Mouse (Mus musculus): Measurements from ENCODE around the gene Cldn16.
"Not testable (repeated sequence)": the region's sequence is repeated elsewhere in the genome, so short reads cannot be mapped to it uniquely, and the experiment has no call there.

Cldn16 gene

DNA sequence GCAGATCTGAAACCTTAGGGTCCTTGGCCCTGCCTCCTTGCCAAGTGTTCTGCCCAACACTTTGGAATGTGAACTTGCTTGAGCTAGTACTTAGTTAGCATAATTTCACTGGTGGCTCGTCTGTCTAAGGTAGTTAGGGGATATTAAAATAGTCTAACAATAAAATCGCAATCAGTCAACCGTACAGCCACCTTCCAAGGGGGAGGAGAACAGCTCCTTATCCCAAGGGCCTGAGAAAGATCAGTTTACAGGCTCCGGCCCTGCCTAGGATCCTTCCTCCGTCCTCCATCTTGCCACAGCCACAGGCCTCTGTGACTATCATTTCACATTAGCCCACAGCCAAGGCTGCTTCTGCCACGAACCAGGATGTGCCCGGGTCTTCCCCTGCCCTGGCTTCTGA, at the start of gene Cldn16:
TSS of gene Cldn16 (plus strand) at position 301 of the 400 bp plus-strand sequence.
- no peak for DNase-seq (ENCODE audit: low spot score)

DNA sequence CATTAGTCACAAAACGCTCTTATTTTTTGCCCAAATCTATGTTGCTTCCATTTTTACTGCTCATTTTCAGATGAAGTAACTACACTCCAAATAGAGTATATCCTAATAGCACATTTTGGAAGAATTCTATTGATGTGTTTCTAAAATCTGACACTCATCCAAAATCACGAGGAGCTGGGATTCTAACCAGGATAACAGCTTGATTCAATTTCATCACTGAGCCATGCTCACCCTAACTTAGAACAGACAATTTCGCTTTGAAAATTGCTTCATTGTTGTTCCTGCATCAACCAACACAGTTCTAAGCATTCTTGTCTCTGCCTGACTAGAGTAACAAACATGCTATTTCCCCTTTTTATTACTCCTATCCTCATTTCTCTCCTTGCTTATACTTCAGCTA, 44.3 kb upstream of the Cldn16 start:
- DNase-seq (ENCODE audit: low spot score), result no peak

DNA sequence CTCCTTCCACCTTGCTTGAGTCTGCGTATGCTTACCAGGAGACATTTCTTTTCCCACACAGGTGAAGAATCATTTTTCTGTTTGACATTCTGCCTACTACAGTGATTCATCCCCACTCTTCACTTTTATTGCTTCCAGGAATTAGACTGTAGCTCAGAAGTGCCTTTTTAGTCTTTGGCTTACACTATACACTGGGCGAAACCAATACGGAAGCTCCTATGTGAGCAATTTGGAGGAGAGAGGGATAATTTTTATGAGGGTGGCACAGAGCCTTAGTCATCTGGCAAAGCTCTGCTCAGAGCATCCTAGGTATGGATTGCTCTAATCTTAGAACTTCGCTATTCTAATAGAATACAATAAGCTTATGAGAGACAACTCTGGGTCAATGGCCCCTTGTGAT, 40.9 kb upstream of the Cldn16 start:
- DNase-seq (ENCODE audit: low spot score), result peak; percentile 4

DNA sequence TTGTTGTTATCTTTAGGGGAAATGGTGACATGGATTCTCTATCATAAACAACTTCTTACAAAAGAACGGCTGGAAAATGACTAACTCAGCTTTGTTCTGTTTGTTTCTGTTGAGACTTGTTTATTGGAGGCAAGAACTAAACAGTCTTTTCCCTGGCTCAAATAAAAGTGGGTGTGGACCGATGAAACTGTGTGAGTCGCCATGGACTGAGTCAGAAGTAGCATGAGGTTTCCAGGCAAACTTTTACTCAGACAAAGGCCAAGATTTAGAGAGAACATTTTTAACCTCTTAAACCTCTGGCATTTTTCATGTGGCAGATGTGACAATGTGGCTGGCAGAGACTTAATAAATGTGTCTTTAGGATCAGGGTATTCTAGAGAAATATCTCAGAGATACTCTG, 32.7 kb upstream of the Cldn16 start:
- DNase-seq (ENCODE audit: low spot score), result no peak

DNA sequence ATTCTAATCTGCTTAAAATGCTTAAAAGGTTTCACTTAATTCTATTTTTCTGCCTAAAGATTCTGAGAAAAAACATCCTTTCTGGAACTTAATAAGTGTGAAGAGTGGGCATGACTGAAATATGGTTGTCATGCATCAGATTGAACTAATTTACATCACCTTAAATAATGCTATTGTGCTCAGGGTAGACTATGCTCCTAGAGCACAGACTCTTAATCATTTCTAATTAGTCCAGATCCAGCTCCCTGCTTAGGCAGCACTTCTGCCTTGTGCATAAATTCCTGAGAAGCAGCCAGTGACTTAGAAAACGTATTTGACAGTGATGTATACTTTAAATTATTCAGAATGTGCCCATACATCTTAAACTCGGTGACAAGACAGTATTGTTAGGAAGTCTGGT, 29.4 kb upstream of the Cldn16 start:
- no peak for DNase-seq (ENCODE audit: low spot score)

DNA sequence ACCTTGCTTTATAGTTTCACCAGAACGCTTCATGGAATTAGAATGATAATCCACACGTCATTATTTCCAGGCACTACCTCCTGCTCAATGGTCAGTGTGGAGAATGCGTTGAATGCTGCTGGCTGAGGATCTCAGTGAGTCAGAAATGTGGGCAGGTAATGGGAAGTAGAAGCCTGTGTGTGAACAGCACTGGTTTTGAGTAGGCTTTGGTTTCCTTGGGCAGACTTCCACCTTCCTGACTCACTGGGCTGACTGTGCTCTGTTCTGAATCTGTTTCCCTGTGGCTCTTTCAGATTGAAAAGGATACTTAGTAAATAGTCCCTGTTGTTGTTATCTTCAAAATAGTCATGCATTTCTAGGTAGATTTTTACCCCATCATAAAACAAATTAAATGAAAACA, 22.9 kb upstream of the Cldn16 start:
- DNase-seq (ENCODE audit: low spot score), result peak; percentile 9

DNA sequence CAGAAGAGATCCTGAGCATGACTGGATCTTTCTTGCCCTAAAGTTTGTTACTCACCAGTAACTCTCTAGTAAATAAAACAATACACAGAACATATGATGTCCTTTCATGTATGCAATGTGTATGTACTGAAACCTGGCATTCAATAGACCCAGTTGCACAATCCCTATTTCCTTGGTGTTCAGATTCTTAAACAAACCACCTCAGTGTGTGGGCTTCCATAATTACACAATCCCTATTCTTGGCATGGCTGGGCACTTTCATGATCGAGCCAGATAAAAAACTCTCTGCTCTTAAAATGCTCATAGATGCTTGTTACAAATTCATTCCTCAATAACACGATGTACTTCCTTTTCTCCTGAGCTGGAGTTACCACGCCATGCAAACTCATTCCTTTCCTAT, 21.8 kb upstream of the Cldn16 start:
- DNase-seq (ENCODE audit: low spot score), result no peak

DNA sequence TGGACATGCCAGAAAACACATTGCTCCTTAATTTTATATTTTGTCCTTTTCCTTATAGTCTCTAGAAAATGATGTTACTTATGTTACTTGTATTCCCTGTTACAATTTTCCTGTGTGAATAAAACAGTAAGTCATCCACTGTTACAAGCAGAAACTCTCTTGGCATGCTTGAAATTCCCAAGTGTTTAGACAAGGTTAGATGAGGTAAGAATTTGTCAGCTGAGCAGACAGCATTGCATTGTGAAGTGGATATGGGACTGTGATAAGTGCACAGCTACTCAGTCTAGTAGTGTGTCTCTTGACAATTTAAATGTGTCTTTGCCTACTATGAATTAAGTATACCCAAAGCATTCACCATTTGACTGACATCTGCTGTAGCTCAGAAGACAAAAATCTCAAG, 18.1 kb upstream of the Cldn16 start:
- DNase-seq (ENCODE audit: low spot score), result no peak

DNA sequence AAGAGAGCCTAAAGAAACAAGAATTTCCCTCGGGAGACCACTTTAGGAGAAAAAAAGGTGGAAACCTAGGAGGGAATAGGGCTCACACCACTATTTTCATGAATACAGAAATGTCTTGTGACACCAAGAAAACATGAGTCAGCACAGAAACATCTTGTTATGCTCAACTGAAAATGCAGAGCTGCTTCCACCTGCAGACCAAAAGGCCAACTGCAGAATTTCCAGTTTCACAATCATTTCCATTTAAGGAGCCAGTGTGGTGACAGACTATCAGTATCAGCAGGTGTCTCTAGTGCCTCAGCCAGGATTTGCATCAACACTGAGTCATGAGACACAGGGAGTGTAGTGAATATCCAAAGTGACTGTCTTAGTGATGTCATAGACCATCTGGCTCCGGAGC, 15.3 kb upstream of the Cldn16 start:
- peak; percentile 8 for DNase-seq (ENCODE audit: low spot score)

DNA sequence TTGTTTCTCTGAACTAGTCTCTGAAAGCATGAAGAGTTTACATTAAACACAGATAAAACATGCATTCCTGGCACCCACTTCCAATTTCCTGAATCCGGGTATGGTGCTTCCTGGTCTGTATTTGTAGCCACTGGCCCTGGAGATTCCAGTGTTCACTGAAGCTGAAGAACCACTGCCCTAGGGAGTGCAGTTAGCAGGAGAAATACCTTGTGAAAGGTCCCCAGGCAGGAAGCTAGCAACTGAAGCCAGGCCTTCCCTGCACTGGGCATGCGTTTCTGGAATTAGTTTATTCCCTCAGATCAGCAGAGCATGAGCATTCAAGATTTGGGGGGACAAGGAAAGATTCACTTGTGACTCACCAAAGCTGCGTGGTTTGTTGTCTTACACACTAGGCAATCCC, 8.8 kb upstream of the Cldn16 start:
- DNase-seq (ENCODE audit: low spot score), result no peak

DNA sequence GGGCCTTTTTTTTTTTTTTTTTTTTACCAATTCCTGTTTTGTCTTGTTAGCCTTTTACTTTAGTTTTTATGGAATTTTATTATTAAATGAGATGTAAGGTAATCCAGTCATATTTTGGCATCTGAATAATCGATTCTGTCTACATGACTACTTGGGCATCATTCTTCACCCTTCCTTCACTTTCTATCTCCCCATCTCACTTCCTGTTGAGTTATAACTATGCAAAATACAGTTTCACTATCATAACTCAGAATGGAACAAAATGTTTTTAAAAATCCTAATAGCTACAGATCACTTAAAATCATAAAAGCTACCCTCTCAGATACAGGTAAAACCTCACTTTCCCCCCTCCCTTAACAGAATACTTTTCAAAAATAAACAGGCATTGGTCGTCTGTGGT, 6.8 kb upstream of the Cldn16 start:
- no peak for DNase-seq (ENCODE audit: low spot score)

DNA sequence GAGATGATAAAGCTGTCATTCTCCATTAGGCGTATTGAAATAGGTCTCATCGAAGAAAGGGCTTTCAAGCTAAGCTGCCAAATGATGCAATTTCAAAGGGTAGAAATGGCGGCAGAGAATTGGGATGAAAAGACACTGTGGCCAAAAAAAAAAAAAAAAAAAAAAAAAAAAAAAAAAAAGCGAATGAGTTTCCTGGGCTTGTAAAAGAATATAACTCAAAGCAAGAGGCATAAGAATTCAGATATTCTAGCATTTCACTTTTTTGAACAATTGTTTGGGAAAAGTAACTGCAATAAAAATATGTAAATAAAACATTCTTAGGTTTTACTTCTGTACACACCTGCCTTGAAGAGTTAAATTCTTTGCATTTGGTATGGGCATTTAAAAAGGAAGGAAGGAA, 3.6 kb downstream of the Cldn16 start:
- no peak for DNase-seq (ENCODE audit: low spot score)

DNA sequence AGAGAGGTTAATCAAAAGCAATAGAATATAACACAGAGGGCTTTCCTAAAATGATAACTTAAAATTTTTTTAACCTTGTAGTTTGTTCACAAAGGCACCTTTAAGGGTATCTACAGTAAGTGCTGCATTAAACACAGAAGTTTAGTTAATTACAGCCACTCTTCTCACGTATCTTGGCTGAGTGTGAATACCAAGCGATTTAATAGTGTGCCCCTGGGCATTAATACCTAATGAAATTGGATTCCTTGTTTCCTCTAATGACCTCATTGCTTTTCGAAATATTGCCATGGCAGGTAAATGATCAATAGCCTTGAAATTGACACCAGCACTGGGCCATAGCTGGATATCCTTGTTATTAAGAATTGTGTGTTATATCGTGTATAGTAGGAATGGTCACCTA, 8.3 kb downstream of the Cldn16 start:
- DNase-seq (ENCODE audit: low spot score), result no peak

DNA sequence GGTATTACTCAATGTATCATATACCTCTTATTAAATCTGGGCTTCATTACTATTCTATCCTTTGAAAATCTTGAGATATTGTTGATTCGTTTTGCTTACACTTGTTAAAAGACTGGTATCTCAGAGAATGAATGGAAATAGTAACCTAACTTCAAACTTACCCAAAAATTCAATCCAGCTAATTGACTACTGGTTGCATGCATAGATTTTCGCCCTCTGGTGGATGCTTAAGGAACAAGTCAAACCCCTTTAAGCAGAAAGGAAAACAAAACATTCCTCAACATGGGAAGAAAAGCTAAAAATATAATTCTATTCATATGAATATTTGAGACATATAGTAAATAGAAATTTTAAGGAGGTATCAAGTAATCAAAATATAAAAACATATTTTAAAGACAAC, 32.8 kb downstream of the Cldn16 start:
- no peak for DNase-seq (ENCODE audit: low spot score)

DNA sequence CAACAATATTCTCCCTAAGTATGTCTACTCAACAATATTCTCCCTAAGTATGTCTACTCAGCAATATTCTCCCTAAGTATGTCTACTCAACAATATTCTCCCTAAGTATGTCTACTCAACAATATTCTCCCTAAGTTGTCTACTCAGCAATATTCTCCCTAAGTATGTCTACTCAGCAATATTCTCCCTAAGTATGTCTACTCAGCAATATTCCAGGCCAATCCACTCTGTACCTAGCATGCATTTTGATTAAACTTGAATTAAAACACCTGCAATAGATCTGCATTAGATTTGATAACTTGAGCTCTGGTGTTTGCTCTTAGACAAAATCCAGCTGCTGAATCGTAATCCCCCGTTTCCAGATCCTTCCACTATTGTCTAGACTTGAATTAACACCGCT, 36.8 kb downstream of the Cldn16 start:
- DNase-seq (ENCODE audit: low spot score), result not testable (repeated sequence)

DNA sequence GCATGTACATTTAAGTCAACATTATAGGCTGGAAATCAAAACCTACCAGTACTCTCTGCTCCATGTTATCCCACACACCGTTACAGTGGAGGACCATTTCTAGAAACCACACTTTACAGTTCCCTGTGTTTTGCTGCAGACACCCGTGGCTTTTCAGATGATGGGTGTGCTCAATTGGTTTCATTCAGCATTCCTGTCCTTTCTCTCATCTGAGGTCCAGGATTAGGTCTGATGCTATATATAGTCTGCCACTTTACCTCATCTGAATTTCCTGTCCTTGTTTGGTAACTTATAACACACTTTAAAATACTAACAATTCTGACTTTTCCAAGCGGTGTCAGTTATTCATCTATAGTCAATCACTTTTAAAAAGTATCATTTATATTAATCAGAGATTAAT, 37.8 kb downstream of the Cldn16 start:
- no peak for DNase-seq (ENCODE audit: low spot score)

DNA sequence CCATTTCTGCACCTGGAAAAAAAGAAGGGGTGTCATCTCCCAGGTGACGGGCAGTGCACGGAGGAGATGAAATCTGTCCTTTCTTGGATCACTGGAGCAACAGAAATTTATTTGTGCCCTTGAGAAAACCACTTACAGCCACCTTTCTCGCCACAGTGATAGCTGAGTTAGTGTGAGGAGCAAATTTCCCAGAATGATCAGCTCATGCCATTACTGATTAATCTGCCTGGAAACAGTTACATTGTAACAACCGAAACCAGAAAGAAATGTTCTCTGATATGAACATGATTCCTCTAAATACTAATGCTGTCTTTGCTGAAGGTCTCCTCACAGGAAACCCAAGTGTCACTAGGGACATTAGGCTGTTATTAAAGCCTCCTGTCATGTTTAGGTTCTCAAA, 42.0 kb downstream of the Cldn16 start:
- DNase-seq (ENCODE audit: low spot score), result no peak

DNA sequence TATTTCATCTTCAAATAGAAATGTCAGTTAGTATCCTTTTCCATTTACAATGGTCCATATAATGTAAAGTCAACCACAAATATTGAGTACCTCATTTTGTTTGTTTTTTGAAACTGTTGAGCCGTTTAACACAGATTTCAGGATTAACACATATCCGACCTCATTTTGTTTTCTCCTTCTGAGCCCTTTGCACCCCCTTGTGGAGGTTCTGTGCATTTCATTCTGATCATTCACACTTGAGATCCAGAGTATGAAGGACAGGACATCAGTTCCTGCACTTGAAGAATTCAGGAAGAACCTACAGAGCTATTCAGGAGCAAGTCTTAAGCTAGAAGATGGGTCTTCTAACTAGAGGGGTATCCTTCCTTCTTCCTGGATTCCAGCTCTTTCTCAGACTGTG, 56.7 kb downstream of the Cldn16 start:
- no peak for DNase-seq (ENCODE audit: low spot score)

DNA sequence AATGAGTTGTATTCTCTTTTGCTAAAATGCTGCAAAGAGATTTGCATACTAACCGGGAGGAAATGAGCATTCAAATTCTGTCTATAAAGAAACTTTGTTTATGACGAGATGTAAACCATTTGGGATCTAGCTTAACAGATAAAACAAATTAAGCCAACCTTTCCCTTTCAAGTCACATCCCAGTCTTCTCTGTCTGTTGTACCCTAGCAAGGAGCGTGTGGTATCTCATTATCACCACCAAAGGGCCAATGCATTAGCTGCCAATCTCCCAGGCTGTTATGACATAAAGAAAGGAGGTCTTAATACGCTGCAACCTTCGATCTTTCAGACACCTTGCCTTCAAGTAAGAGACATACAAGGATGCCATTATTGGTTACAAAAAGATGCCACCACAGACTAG, 62.9 kb downstream of the Cldn16 start:
- DNase-seq (ENCODE audit: low spot score), result no peak

DNA sequence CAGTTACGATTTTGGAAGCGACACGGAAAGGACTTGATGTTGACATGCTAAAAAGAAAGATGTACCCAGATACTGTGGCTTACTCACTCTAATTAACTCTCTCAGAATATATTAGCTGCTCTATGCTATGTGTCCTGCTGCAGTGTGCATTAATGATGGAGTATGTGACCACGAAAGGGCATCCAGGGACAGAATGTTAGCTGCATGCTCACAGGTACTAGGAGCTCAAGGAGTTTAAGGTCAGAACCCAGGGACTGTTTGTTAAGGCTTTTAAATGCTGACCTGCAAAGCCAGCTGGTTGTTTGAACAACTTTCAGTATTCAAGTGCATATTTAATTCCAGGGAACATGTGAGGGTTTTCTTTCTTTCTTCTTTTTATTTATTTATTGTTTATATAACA, 63.7 kb downstream of the Cldn16 start, which contains the start of gene Tmem207:
TSS of gene Tmem207 (minus strand) at position 101 of the 400 bp plus-strand sequence.
- no peak for DNase-seq (ENCODE audit: low spot score)

DNA sequence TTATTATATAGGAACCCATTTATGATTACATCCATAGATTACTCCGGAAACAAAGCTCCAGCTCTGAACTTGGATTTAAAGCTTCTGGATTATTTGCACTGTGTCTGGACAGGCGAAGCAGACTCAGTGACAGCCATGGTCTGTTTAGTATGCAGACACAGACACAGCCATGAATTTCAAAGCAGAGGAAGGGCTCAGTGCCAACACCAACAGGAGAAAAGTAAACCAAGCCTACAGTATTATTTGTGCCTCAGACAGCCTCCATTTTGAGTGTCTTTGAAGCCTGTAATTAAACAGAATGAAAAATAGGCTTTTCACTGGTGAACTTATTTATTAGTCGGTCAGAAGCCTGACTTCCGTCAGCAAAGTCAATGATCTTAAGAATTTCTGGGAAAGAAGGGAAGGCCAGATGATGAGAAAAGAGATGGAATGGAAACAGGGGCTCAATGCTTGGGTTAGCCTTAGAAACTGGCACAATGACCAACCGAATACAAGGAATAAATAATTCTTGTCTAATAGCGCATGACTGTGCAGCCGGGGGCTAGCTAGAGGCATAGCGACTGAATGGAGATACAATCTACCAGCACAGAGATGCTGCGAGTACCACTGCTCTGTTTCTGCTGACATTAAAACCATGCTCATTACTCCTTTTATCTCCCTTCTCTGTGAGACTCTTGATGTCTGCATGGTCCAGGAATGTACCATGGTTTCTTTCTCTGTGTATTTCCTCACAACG, 65.2 kb downstream of the Cldn16 start:
- no peak for DNase-seq (ENCODE audit: low spot score)

DNA sequence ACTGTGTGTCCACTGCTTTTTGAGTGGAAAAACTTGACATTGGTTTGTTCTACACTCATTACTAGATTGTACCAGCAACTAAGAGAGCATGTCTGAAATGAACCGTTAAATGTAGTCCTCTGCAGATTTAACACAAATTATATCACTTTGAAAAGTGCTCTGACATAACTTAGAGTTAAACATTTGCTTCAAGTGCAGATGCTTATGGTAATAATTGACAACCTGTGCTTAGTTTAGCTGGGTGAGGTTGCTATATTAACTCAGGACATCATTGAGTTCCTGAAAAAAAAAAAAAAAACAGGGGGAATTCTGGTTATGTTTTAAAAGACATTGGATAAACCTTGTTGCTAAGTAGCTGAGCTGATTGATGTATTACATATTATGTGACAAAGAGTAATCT, 67.5 kb downstream of the Cldn16 start:
- DNase-seq (ENCODE audit: low spot score), result no peak

DNA sequence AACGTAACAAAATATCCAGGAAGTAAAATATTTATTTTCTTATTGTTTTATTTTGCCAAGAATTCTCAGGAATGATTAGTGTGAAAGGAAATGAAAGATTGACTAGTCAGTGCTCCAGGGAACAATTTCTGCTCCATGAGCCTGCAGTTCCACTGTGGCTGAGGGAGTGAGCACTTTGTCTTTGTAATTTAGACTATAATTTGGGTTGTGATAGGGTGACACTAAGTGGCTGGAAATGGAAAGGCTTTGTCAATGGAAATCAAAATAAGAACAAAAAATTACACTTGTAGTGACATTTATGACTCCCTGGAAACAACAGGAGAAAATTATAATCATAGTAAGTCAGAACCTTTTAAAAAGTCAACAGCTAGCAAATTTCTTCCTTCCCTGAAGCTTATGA, 69.4 kb downstream of the Cldn16 start:
- DNase-seq (ENCODE audit: low spot score), result no peak
